Mouse (Mus musculus): ENCODE data around the gene Exph5. TPM values are rescaled to one million over a fixed set of nuclear protein-coding genes. Genes with fewer than 3 reads are reported as not detected.

The Exph5 gene
- total RNA-seq, 2 experiments from 2014 or later, result 0.70 to 1.1 TPM

GRCm38 (mm10) chr9:53356219-53357155, 55.0 kb downstream of the Exph5 start:
- no peak for DNase-seq

DNA sequence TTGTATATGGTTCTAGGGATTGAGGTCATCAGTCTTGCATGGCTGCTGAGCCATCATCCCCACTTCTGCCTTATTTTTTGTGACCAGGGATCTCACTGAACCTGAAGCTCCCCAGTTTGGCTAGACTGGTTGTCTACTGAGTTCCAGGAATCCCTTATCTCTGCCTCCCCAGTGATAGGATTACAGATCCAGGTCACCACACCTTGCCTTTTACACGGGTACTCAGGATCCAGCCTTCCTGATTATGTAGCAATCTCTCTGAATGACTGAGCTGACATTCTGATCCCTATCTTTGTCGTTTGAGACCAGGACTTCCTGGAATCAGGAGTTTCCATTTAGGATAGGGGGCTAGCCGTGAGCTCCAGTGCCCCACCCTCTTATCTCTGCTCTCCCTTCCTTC, 69.9 kb downstream of the Exph5 start:
- no peak for DNase-seq

DNA sequence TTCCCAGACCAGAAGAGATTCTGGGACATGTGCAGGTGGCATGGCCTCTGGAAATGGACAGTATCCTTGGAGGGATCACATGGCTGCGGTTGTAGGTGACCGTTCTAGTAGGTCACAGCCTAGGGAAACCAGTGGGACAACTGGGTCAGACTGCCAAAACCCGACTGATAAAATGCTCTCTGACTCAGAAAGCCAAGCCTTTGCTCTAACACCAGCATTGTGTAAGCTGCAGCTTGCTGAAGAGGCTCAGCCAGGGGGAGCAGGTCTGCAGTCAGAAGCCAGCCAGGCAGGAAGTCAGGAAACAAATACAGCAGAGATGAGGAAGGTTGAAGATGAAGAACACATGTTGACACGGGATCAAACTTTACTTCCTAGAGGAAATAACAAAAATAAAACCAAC, 74.4 kb downstream of the Exph5 start:
- DNase-seq, result peak; percentile 32

DNA sequence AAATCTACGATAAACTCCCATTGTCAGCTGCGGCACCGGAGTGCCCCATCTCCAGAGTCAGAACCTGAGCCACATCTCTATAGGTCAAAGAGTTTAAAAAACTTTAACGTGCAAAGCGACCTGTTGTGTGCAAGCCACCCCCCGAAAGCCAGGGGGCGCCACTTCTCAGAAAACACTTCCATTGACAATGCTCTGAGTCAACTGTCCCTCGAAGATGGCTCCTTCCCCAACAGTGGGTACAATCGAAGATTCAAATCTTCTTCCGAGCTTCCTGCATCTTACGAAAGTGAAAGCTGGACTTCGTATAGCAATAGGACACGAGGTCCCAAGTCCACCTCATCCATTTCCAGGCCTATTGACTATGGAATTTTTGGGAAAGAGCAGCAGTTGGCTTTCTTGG, 75.3 kb downstream of the Exph5 start:
- no peak for DNase-seq

DNA sequence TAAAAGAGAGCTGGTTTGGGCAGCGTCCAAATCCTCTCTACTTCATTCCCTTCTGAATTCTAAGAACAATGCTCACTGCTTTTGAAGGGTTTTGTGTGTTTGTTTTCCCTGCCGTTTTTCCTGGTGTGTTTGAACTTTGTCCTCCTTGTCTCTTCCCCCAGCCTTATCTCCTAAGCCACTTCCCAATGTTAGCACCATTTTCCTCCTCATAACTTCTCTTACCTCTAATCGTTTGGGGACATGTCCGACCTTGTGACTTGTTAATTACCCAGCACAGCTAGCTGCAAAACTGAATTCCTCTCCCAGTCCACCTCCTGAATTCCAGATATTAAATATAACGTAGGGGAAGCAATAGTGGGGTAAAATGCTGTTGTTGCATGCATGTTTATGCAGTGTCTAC, 76.1 kb downstream of the Exph5 start:
- DNase-seq, result no peak

DNA sequence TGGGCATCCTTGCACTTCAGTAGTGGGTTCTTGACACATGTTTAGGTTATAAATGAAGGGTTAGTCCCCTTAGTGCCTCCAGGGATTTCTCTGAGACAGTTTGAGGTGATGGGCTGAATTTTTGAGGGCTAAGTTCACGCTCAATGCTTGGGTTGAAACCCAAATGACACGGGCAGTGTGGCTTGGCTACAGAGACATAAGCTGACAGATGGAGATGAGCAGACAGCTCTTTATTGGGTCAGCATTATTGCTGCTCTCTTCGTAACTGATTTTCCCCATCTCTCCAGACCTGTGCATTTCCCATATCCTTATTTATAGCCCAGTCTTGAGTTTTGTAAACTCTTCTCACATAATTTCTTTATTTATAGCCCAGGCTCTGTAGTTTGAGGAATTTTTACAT, 76.7 kb downstream of the Exph5 start:
- no peak for DNase-seq

DNA sequence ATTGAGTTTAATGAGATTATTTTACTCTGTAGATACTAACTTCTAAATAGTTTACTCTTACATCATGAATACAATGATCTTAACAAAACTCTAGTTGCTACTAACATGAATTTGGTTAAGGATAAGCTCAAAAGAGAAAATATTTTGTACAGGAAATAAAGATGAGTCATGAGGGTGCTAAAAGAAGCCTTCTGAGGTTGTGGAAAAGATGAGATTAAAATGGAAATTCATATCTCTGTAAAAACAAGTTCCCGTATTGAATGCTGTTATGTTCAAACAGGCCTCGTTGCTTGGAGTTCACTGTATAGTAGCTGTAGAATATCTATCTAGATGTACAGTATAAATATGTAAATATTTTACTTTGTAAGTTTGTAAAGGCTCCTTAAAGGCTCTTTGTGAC, 79.1 kb downstream of the Exph5 start:
- DNase-seq, result no peak

GRCm38 (mm10) chr9:53381113-53381615, 79.7 kb downstream of the Exph5 start:
- no peak for DNase-seq

- DNase-seq, result peak; percentile 82
Measured at GRCm38 (mm10) chr9:53383951-53384866, 82.7 kb downstream of the Exph5 start, which contains the start of gene Kdelc2. Gene Kdelc2, plus strand, starts transcription at chr9:53384025.

GRCm38 (mm10) chr9:53384873-53385272, 83.4 kb downstream of the Exph5 start:
- peak; percentile 28 for DNase-seq

- DNase-seq, result peak; percentile 46
Measured at GRCm38 (mm10) chr9:53387431-53387830, 86.0 kb downstream of the Exph5 start.

- no peak for DNase-seq
Measured at GRCm38 (mm10) chr9:53389109-53389508, 87.6 kb downstream of the Exph5 start.

DNA sequence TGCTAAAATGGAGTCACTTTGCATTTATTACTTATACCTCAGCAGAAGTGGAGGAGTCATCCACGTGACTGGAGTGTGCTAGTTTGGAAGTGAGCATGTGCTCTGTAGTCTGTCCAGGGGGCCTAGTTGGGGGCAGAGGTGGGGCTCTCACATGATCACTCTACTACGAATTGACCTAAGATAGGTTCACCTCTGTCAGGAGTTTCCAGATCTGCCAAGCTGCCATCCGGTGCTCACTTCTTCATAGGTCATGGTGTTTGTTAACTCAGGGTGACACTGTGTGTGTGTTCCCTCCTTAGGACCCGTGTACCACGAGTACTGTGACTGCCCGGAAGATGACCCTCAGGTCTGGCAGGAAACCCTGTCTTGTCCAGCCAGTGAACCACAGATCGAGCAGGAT, 88.7 kb downstream of the Exph5 start:
- no peak for DNase-seq

DNA sequence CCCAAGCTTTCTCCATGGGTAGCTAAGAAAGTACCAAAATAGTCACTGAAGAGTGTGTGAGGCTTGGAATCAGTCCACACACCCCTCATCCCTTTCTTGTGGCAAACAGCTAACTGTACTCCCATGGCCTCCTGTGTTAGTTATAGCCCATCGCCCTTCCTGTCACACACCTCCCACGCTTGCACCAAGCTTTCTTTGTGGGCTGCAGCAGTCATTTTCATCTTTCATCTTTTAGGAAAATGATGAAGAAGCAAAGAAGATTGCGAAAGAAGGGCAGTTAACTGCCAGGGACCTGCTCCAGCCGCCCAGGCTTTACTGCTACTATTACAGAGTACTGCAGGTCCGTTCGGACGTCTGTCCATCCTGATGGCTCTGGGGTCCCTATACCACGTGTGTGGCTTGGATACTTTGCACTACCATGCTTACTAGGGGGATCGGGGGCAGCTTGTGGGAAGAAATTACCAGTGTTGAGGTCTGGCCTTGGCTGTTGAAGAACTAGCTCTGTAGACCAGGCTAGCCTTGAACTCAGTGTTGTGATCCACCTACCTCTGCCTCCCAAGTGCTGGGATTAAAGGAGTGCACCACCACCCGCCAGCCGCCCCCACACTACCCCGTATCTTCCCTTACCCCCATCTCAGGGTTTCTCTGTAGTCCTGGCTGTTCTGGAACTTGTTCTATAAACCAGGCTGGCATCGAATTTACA, 96.4 kb downstream of the Exph5 start:
- no peak for DNase-seq

DNA sequence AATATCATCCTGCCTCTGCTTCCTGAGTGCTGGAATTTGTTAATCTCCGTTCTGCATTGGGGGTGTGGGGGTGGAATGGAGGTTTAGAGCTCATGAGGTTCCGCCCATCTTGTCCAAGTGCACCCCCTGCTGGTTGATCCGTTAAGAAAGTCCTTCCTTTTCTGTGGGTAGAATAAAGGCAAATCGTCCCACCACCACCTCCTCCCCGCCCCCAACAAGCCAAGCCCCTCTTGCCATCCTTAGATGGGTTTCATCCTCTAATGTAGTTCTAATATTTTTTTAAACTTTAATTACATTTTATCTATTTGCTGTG, 96.9 kb downstream of the Exph5 start:
- peak; percentile 78 for DNase-seq

- no peak for DNase-seq
Measured at GRCm38 (mm10) chr9:53399537-53399936, 98.1 kb downstream of the Exph5 start.

DNA sequence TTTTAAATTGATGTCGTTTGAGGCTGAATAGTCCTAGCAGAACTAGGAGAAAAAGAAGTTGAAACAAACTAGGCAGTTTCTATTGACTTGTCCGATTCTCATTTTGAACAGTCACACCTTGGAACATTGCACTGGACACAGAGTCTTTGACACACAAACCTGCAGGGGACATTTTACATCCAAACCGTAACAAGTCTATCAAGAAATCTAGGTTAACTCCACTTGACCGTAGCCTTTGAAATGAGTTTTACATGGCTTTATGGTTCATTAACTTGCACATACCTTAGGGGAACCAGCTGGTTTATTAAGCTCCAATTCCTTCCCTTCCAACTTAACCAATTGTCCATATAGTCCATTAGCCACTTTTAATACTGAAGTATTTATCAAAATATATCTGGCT, 99.2 kb downstream of the Exph5 start:
- DNase-seq, result no peak

DNA sequence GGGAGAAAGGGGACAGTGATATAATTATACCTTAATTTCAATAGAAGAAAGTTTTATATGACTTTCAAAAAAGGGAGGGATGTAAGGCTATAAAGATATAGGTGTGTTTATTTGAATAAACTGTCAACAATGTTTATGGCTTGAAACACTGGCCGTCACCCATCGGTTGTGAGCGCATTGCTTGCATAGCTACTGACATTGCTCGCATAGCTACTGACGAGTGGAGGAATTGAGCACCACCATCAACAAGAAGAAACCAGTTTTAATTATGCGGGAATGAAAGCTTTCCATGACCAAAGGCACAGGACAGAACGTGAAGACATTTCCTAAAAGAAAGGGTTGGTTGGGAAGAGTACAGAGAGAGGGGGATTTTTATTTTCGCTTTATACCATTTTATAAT, 99.7 kb downstream of the Exph5 start:
- DNase-seq, result no peak

- DNase-seq, result peak; percentile 73
Measured at GRCm38 (mm10) chr9:53402291-53402711, 100.8 kb downstream of the Exph5 start, which contains the start of gene 4930550C14Rik. Gene 4930550C14Rik, plus strand, starts transcription at chr9:53402325.

GRCm38 (mm10) chr9:53402991-53403390, 101.5 kb downstream of the Exph5 start:
- no peak for DNase-seq

DNA sequence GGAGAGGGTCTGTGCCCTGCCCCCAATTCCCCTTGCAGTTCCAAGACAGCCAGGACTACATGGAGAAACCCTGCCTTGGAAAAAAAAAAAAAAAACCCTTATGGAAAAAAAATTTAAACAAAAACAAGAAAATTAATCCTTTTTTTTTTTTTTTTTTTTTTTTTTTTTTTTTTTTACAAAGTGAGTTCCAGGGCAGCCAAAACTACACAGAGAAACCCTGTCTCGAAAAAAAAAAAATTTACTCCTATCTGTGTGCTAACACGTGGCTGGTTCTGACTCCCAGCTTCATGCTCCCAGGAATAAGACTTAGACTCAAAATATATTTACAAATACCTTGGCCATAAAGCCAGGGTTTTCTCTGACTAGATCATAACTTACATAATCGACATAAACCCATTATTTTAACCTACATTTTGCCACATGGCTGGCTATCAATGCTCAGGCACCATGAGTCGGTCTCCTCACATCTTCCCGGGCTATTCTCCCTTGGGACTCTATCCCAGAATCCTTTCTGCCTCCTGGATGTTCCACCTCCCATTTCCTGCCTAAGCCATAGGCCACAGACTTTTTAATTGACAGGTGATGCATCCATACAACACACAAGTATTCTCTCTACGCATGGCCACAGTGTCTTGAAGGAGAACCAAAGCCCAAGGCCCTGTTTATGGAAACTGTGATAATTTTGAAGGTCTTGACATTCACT, 102.7 kb downstream of the Exph5 start:
- DNase-seq, result no peak

Data from adrenal gland, postnatal 10 days (tissue).